Comparison of ENCODE assay signal across 27 mouse cellular contexts in the genomic region with DNA sequence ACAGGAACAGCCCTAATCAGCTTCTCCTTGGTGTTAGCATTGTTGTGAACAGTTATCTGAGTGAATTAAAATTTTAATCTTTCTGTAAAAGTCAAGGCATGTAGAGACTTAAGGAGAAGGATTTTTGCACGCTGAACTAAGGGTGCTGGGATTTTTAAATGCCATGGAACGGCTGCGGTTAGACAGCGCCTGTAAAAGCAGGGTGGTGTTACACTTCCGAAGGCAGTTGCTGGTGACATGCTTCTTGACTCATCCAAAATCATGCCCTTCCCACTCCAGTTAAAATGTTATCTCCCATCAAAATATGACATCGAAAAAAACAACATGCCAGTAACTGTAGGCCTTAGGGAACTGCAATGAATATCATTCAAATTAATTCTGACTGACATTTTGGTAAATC.
A peak's percentile ranks its signal among the peaks of the same experiment; 100 is the strongest.
DNase-seq lines count a peak whose midpoint lies in the region; ATAC-seq and TF ChIP-seq lines count a peak whose summit lies in the region.
"Had no signal": no experiment of that assay in that cellular context is flagged by ENCODE, and none has a peak within 500 bp of the region (broad histone marks: within the 10 kb centered on the region; RNA-seq: fewer than 3 reads in every experiment).

No protein-coding gene starts in this region.

- peak; percentile 39 for DNase-seq in forebrain, postnatal 0 days
- peak; percentile 54 for DNase-seq in brain, adult 2 months (ENCODE audit: low read depth, low spot score)
- peak; percentile 13 for DNase-seq in fat pad, adult 2 months (ENCODE audit: extremely low read depth, low read depth, low spot score)
- no peak for DNase-seq in kidney, adult 8-10 months
- DNase-seq: adrenal gland, adult 2 months; adrenal gland, postnatal 14 days; B cell, adult 2 months; cerebellum, adult 18-20 months; cerebellum, adult 9-10 months; cerebellum, postnatal 14 days; gastrocnemius, adult 2 months; gastrocnemius, postnatal 14 days; heart, adult 18-20 months; heart, postnatal 10 days; heart, postnatal 36 days; kidney, adult 11 months had no signal

- ATAC-seq in forebrain, postnatal 0 days = peak; percentile 87
- ATAC-seq in forebrain, embryonic 12.5 days (ENCODE audit: low FRiP score) = no peak
- ATAC-seq in CD4-positive, CD25-positive, alpha-beta regulatory T cell, adult 4 months = no peak
- ATAC-seq: forebrain, embryonic 15.5 days; hindbrain, embryonic 16.5 days; intestine, embryonic 15.5 days had no signal

- no peaks in the 10 kb centered on the region for H3K9me3 ChIP-seq in forebrain, postnatal 0 days (ENCODE audit: low read length)
- H3K9me3 ChIP-seq in forebrain, embryonic 12.5 days = no peaks in the 10 kb centered on the region
- H3K9me3 ChIP-seq: embryonic facial prominence, embryonic 12.5 days; forebrain, embryonic 15.5 days; heart, embryonic 12.5 days; heart, embryonic 15.5 days; hindbrain, embryonic 10.5 days; hindbrain, embryonic 13.5 days; intestine, embryonic 15.5 days had no signal

- H3K4me3 ChIP-seq in forebrain, postnatal 0 days (ENCODE audit: low read depth, low read length) = no peak overlapping the region
- no peak overlapping the region for H3K4me3 ChIP-seq in forebrain, embryonic 12.5 days (replicated peaks)
- H3K4me3 ChIP-seq: embryonic facial prominence, embryonic 12.5 days; erythroblast, embryonic 14.5 days; forebrain, embryonic 15.5 days; gastrocnemius, adult 2 months; heart, embryonic 12.5 days; heart, embryonic 15.5 days; hindbrain, embryonic 10.5 days; hindbrain, embryonic 13.5 days; intestine, embryonic 15.5 days had no signal

- H3K36me3 ChIP-seq in forebrain, postnatal 0 days (ENCODE audit: insufficient read depth) = no peaks in the 10 kb centered on the region
- no peaks in the 10 kb centered on the region for H3K36me3 ChIP-seq in forebrain, embryonic 12.5 days (replicated peaks)
- H3K36me3 ChIP-seq: embryonic facial prominence, embryonic 12.5 days; forebrain, embryonic 15.5 days; heart, embryonic 12.5 days; heart, embryonic 15.5 days; hindbrain, embryonic 10.5 days; hindbrain, embryonic 13.5 days; intestine, embryonic 15.5 days had no signal

- no peak overlapping the region for H3K9ac ChIP-seq in forebrain, postnatal 0 days
- no peak overlapping the region for H3K9ac ChIP-seq in forebrain, embryonic 12.5 days
- H3K9ac ChIP-seq: embryonic facial prominence, embryonic 12.5 days; forebrain, embryonic 15.5 days; heart, embryonic 12.5 days; heart, embryonic 15.5 days; hindbrain, embryonic 13.5 days; intestine, embryonic 15.5 days had no signal

- H3K27me3 ChIP-seq in forebrain, postnatal 0 days (ENCODE audit: insufficient read depth, low read length) = no peaks in the 10 kb centered on the region
- H3K27me3 ChIP-seq in forebrain, embryonic 12.5 days = no peaks in the 10 kb centered on the region
- H3K27me3 ChIP-seq: embryonic facial prominence, embryonic 12.5 days; forebrain, embryonic 15.5 days; heart, embryonic 12.5 days; heart, embryonic 15.5 days; hindbrain, embryonic 13.5 days; intestine, embryonic 15.5 days had no signal

- no peak for TF ChIP-seq CTCF in forebrain, postnatal 0 days (IDR thresholded peaks at IDR 0.05; ENCODE audit: low read depth)

- WGBS in forebrain, postnatal 0 days = 76% methylated on average over 6 of the region's 6 CpGs
- 91% methylated on average over 6 of the region's 6 CpGs for WGBS in forebrain, embryonic 12.5 days

- no peaks in the 10 kb centered on the region for H3K4me1 ChIP-seq in forebrain, postnatal 0 days (ENCODE audit: insufficient read depth)
- peaks cover 4% of the 10 kb centered on the region for H3K4me1 ChIP-seq in forebrain, embryonic 12.5 days
- H3K4me1 ChIP-seq: embryonic facial prominence, embryonic 12.5 days; forebrain, embryonic 15.5 days; heart, embryonic 12.5 days; heart, embryonic 15.5 days; intestine, embryonic 15.5 days had no signal

- no peak overlapping the region for H3K4me2 ChIP-seq in forebrain, postnatal 0 days (ENCODE audit: low read depth)
- no peak overlapping the region for H3K4me2 ChIP-seq in forebrain, embryonic 12.5 days
- H3K4me2 ChIP-seq: embryonic facial prominence, embryonic 12.5 days; forebrain, embryonic 15.5 days; heart, embryonic 12.5 days; heart, embryonic 15.5 days; hindbrain, embryonic 13.5 days; intestine, embryonic 15.5 days had no signal

- no peak overlapping the region for H3K27ac ChIP-seq in forebrain, postnatal 0 days (ENCODE audit: low read depth, low read length)
- H3K27ac ChIP-seq in forebrain, embryonic 12.5 days = no peak overlapping the region
- H3K27ac ChIP-seq: embryonic facial prominence, embryonic 12.5 days; forebrain, embryonic 15.5 days; gastrocnemius, adult 2 months; heart, embryonic 15.5 days; hindbrain, embryonic 10.5 days; hindbrain, embryonic 13.5 days; intestine, embryonic 15.5 days had no signal

Comparison
In these comparisons a context has a peak if more than half of its experiments do, and no peak if none do; other contexts are left out.
1. DNase-seq: peak in forebrain, postnatal 0 days (single experiment), brain, adult 2 months (single experiment) and fat pad, adult 2 months (single experiment); none in kidney, adult 8-10 months (0 of 2).